Mouse (Mus musculus) induced T-regulatory cell, adult 2 months (primary cell): ENCODE measurements around the gene Fam111a.

Source experiments
- DNase-seq: peaks from one replicate; pipeline ENCODE4 v3.0.0-alpha.2; 2012; ENCODE audit warnings: low read depth

The Fam111a gene

DNA sequence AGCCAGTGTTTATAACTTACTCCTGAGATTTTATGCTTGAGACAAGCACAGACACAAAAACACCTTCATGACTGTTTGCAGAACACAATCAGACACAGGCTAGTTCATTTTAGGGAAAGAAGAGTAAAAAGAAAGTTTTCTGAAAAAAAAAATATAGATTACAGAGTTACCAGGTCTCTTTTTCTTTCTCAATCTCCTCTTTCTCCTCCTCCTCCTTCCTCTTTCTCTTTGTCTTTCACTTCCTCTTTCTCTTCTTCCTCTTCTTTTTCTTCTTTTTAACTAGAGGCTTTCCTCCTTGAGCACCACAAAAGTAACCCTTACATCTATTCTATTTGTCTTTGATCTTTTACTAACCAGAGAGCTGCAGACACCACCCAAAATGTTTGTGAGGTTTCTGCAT is 18.7 kb downstream of the Fam111a start:
- DNase-seq: no peak

DNA sequence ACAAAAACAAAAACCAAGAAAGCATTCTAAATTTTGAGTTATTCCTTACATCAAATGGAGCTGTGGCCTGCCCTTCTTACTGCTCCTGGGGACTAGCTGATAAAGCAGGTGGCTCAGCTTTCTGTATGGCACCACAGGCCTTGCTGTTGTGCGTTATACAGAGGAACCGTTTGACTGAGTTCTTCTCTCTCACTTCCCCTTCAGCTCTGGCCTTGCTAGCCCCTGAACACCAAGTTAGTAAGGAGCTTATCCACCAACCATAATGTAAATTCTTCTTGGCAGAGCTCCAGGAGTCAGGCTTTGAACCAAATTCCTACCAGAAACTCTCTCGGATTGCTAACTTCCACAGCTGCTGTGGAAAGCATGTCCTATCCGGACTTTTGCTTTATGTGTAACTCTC is 21.5 kb downstream of the Fam111a start:
- DNase-seq: no peak

DNA sequence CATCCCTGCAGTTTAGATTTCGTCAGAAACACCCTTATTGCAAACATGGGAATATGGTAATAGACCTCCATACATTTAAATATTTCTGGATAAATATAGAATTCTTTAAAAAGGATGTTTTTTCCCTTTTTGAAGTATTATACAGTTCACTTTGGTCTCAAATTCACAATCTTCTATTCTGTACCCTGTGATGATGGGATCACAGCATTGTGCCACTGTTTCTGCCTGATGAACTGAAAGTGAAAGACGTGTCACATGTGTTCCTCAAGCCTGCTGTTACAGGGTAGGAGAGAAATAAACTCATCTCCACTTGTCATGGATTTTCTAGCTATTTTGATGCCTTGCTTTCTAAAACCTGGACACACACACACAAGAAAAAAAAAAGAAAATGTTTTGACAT is 25.3 kb downstream of the Fam111a start:
- peak; percentile 69 for DNase-seq

DNA sequence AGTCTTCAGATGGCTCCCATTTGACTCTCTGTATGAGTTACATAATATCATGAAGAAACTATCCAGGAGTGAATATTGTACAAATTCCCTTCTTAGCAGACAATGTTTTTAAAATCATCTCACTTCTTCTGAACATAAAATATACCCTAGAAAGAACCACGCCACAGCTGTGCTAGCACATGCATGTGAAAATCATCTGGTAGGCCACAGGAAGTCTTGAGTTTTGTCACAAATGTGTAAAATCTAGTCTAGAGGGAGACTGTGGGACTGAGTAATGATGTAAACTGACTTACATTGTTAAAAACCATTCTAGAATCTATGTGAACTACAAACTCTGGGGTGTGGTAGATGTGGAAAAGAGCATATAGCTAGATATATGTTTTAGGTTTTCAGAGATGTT is 26.1 kb downstream of the Fam111a start:
- peak; percentile 60 for DNase-seq

DNA sequence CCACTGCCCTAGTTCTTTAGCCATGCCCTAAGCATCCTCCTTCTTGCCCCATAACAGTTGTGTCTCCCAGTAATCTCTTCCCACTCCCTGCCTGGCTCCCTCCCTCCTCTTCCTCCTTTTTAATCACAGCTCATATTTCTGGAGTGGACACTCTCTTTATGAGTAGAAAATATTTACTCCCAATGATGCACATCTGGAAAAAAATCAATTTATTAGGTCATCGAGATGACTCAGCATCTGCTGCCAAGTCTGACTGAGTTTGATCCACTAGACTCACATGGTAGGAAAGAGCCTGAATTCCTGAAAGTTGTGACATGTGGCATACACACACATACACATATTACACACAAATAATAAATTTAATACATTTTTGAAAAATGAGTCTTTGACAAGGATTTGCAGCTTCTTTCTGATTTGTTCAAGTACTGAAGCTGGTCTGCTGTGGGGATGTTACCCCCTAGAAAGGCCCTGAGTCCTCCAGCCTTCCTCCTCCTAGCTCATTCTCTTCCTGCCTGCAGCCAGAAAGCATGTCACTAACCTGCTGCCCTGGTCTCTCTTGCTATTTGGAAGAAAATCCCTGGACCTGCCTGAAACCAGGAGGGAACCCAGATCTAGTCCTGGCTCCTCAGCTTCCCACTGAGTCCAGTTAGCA is 27.2 kb downstream of the Fam111a start:
- DNase-seq: no peak

DNA sequence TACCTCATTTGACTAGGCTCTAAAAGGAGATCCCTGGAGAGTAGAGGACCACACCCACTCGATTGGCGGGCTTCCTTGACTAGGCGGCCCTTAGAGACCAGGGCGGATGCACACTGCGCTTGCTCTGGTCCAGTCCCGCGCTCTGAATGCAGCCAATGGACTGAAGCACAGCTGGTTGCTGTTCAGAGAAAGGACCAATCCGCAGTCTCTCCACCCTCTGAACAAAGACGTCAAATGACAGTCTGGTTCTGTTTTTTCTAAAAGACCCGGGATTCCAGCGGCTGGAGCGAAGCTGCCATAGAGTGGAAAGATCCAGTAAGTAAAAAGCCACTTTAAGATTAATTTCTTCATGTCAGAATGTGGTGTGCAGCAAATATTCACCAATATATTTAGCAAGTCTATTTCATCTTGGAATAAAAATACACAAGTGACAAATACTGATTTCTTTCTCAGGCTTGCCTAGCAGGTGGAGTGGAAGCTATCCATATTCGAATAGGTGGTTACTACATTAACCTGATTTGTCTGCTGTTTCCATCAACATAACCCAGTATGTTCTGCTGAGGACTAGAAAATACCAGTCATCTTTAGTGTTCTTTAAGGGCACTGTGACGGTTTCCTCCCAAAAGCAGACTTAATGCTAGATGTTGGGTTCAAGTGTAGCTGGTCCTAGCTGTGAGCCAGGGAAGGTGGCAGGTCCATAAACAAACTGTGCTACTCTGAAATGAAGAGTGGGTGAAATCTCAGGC is 27.9 kb downstream of the Fam111a start:
- peak; percentile 95 for DNase-seq

DNA sequence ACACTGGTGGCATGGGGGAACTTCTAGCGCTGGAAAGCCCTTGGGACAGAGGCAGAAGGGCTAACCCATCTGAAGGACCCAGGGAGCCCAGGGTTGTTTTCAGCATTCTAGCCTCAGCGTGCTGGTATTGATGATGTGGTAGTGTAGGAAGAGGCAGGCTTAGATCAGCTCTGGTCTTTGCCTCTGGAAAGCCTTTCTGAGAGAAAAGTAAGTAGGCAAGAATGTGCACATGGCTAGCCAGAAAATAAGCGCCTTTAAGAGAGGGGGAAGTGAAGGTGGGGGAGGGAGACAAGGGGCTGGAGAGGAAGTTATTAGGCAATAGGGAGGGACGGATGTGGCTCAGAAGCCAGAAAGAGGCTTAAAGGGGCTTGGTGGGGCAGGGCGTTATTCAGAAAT is 28.5 kb downstream of the Fam111a start:
- DNase-seq: peak; percentile 79

DNA sequence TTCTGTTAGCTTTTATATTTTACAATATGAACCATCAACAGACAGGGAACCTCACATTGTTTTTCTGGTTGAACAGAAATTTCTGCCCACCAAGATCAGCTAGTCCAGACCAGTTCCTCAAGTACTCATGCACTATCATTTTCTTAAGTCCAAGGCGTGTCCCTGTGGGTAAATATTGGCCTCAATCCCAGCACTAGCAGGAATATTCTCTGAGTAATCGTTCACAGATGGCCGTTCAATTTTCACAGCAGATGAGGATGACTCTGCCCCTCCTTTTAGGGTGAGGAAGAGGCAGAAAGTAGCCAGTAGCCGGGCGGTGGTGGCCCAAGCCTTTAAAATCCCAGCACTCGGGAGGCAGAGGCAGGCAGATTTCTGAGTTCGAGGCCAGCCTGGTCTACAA is 29.6 kb downstream of the Fam111a start:
- DNase-seq: no peak

DNA sequence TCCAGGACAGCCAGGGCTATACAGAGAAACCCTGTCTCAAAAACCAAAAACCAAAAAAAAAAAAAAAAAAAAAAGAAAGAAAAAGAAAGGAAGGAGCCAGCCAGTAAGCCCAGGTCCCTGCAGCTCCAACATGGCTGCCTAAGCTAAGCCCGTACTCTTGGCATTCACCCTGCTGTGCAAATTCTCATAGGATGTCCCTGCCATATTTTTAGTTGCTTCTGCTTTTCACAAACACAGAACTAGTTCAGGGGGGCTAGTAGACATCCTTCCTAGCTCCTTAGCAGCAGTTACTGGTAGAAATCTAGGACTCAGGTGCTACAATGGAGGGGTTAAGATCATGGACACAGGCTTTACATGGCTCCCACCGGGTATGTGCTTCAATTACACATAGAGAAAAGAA is 30.0 kb downstream of the Fam111a start:
- DNase-seq: peak; percentile 55

DNA sequence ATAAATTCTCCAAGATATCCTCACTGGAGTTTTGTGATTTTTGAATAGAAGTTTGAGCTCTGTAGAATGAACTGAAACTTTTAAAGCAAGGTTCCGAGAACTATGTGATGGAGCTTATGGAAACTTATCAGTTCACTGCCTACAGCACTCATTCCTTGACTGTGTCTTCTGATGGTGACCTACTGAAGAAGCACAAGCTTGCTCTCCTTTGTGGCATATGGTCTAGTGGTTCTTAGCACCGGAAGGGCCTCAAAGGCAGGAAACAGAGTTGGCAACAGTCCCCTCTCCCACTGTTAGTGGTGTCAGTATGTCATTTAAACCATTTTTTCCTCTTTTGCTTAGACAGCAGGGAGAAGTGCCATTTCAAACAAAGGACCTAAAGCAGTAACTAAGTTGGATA is 31.1 kb downstream of the Fam111a start:
- peak; percentile 60 for DNase-seq

DNA sequence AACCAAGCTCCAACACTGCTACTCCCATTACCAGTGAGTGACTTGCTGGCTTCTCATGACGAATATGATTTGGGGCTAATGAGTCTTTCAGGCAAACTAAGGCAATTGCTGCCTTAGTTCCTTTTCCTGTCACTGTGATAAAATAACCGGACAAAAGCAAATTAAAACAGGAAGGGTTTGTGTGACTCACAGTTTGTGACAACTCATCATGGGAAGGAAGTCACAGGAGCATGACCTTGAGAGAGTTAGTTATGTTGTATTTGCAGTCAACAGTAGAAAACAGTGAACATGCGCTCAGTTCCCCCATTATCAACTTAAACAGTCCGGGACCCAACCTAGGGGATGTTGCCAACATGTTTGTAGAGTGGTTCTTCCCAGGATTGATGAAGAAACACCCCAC is 39.8 kb downstream of the Fam111a start:
- DNase-seq: no peak

DNA sequence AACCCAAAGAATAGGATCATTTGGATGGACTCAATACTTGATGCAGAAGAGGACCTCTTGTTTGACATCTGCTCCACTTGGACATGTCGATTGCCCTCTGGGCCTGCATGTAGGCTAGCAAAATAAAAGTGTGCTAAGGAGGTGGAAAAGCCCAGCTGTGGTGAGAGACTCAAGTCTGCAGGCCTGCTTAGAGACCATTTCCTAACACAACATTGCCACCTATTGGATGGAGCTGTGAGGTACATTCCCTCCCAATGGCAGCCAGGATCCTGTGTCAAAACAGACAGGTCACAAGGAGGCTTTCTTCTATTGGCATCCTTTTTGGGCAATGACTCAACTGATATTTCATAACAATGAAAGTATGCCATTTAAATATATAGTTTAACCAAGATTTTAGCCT is 46.4 kb downstream of the Fam111a start:
- peak; percentile 88 for DNase-seq

DNA sequence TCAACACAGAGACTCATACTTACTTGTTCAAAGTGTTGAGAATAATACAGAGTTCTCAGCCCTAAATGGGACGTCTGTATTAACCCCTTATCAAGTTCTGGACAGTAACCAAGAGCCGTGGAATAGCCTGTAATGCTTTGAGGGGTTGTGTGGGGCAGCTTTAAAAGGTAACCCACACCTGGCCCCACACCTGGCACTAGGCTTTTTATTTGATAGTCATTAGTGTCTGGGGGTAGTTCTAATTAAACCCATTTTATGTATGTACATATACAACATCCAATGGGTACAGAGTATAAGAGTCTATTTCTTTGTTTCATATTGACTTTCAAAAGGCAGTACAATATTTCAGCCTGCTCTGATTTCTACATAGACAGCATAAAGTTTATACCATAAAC is 49.6 kb downstream of the Fam111a start:
- DNase-seq: no peak

DNA sequence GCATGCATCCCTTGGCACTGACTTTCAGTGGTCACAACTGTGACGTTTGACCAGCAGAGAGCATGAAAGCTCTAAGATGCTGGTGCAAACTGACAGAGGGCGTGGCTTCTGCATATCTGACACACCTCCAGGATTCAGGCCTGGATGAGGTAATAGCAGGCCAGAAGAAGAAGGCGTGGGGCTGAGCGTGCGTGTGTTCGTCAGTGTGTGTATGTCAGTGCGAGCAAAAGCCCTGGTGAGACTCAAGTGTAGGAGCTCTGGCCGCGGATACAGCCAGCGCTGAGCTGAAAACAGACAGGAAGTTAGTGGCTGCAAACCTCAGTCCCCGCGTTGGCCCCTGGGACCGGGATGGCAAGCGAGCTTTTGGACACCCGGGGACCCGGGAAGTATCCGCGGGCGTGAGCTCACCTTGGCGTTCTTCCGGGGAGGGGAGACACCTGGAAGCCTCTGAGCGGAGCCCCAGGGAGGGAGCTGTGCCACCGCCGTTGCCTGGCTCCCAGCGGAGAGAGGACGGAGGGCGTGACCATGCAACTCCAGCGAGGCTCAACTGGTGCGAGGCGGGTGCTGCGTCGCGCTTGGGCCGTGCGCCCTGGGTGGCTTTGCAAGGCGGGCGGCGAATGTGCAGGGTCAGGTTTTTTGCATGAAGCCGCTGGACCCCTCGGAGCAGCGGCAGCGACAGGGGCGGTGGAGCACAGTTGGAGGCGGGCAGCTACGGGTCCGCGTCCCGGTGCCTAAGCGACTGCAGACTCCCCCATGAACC is 50.2 kb downstream of the Fam111a start:
- peak; percentile 76 for DNase-seq

DNA sequence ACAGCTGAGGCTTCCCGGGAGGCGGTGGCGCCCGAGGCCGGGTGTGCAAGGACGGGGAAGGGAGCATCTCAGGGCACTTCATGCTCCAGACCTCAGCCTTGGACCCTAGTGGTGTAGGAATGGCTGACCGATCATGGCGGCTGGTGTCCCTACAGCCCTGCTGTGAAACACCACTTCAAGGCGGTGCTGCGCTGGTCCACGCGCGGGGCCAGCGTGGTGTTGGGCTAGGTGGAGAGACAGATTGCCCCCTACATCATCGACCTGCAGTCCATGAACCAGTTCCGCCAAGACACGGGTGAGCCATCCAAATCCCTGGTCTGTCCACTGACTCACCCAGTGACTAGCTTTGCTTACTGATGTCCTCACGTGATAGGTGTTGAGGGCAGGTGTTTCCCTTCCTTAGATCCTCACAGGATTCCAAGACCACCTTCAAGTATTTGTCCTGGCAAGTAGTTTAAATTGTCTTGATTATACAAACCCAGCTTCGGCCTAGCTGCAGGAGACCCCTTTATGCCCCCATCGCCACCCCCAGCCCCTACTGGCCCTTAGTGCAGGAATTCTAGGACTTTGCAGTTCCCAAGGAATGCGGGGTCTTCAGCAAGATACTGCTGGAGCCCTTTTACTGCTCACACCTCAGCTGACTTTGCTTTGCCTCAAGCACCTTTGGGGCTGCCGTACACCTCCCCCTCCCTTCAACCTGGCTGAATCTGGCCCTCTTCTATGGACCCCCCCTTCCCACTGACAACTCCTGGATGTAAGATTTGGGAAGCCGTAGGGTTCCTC is 50.9 kb downstream of the Fam111a start:
- DNase-seq: peak; percentile 21

DNA sequence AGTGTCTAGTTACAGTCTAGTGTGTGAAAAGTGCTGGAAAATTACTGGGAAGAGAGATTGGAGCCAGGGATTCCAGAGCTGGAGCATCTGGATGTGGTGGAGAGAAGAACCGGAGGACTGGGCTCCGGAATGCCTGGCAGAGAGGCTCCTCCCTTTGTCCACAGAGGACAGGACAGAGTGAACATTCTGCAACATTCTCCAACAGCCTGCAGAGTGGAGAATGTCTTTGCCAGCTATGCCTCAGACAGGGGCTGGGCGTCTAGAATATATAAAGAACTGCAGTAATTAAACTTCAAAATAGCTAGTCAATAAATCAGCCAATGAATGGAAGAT is 51.5 kb downstream of the Fam111a start:
- no peak for DNase-seq

DNA sequence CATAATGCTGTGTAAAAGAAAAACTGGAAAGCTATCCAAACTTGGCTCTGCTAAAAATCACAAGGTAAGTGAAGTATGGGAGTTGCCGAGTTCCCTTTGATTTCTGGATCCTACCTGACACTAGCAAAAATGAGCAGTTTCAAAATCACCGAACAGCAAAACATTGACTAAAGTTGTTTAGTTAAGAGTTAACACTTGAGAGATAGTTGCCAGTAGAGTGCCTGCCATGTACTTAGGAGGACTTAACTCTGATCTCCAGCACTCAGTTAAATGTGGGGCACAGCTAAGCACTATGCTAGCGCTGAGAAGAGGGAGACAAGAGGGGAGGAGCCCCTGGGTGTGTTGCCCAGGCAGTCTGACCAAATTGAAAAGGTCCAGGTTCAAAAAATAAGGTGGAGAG is 53.1 kb downstream of the Fam111a start:
- no peak for DNase-seq

DNA sequence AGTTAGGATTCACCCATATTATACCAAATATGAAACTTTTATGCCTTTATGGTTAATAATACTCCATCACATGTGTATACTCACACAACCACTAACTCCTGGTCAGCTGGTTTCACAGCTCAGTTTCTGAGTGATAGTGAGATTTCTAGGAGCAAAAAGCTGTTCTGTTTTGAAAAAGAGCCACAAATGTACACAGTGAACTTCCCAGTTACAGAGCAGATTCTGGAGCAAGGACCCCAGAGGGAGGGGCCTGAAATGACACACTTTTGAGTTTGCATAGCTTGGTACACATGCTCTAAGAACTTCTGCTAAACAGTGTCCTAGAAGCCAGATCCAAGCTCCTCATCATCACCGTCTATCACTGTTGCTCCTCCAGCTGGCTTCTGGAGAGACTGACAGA is 54.1 kb downstream of the Fam111a start, which contains the start of gene Gm4952:
Gene Gm4952, plus strand, starts transcription at position 301 of the 400 bp plus-strand sequence.
- DNase-seq: no peak

DNA sequence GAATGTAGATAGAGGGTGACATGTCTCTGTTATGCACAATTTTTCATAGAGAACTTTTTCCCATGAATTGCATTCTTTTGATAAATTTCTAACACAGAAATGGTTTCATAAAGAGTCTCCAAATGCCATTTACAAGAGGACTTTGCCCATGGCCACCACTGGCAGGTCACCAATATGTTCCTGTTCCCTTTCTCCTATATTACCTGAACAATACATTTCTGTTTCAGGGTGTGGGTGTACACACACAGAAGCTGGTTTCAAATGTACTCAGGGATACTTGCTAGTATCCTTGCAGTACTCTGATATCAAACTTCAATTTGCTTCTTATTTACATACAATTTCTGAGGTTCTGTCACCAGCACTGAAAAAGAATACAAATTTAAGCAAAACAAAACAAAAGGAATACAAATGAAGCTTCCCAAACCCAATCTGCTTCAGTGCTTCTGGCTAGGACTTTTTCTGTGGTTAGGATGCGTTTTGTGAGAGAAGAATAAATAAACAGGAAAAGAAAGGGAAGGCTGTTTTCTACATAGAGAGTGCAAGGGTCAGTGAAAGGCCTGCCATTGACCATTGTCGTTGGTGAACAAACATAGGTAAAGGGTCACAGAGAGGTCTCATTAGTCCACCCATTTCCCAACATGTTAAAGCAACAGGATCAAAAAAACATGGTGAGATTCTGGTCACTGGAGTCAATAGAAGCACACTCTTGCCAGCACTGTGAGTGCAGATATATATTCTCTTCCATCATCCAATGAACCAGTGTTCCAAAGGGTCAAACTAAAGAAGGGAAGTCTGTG is 55.3 kb downstream of the Fam111a start:
- no peak for DNase-seq

DNA sequence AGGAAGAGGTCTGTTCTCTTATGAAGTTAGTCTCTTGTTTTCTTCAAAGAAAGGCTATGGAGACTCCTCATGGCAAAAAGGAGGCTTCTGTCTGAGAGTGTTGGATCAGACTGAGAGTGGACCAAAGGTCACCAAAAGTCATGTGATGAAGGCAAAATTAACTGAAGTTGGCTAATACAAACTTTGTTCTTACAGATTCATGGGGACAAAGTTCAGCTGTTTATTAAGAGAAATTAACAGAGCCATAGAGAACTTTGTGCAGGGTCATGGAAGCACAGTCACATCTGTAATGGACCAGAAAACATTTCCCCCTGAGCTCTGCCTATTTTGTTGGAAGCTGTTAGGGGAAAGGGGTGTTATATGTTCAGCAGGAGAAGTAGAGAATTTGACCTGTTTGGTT is 62.8 kb downstream of the Fam111a start:
- DNase-seq: no peak

DNA sequence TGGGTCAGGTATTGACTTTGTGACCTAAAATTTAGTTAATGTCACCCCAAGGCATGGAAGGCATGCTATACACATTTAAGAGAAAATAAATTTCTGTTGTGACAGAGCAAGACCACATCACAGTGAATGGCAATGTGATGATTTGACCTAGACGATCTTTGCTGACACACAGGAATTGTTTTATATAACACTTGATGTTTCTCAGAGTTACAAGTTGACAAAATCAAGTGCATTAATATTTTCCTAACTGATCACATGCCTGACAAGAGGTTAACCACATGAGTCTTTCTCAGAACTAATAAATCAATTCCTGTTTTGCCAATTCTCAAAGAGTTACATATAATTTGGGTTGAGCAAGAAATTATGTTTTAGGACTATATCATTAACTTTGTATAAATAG is 68.1 kb downstream of the Fam111a start:
- no peak for DNase-seq

DNA sequence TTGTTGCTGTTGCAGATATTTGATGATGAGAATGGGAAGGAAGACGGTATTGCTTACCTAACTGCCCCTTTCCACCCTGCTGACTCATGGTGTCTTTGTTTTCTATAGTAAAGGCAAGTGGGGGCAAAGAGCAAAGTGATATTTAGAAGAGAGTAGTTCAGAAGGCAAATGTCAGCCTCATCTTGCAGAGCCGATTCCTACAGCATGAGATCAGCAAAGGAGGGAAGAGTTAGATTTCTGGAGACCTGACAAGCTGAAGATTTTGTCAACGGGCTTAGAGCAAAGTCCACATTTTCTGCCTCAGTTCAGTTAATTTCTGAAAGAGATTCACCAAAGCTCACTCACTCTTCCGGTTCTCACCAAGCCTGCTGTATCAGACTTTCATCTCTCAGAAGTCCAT is 87.6 kb downstream of the Fam111a start, which contains the start of gene Glyat:
Gene Glyat, plus strand, starts transcription at position 133 of the 400 bp plus-strand sequence.
- DNase-seq: no peak
